Mouse (Mus musculus) cerebellum, postnatal 14 days (tissue): ENCODE measurements around the gene Sbno1.

Experiments
- DNase-seq, 2 experiments: peaks; one replicate each; pipeline ENCODE4 v3.0.0; 2021; ENCODE audit warnings: mixed read lengths in 2 of 2

Sbno1 gene

GRCm38 (mm10) chr5:124442628-124443027, 16.8 kb upstream of the Sbno1 start:
- no peak for DNase-seq

- DNase-seq, result peak in 1 of 2 experiments; percentile 80
These were observed 14.4 kb upstream of the Sbno1 start for GRCm38 (mm10) chr5:124440094-124440701.

GRCm38 (mm10) chr5:124439447-124440093, 13.8 kb upstream of the Sbno1 start, which contains the start of gene Kmt5a:
Gene Kmt5a (plus strand): TSS chr5:124439930.
- DNase-seq, result peak; percentile 99

GRCm38 (mm10) chr5:124438746-124439145, 12.9 kb upstream of the Sbno1 start:
- DNase-seq, result no peak

GRCm38 (mm10) chr5:124438229-124438628, 12.4 kb upstream of the Sbno1 start:
- peak in 1 of 2 experiments; percentile 14 for DNase-seq

- no peak for DNase-seq
These were observed 7.2 kb upstream of the Sbno1 start for GRCm38 (mm10) chr5:124433048-124433447.

- peak; percentile 83 to 84 for DNase-seq
These were observed 6.7 kb upstream of the Sbno1 start for GRCm38 (mm10) chr5:124432398-124433012.

GRCm38 (mm10) chr5:124426475-124427071, 772 bp upstream of the Sbno1 start:
- DNase-seq, result peak; percentile 12 to 23

GRCm38 (mm10) chr5:124424723-124425411, 934 bp downstream of the Sbno1 start:
- DNase-seq, result no peak

GRCm38 (mm10) chr5:124424200-124424722, 1.5 kb downstream of the Sbno1 start:
- DNase-seq, result no peak

GRCm38 (mm10) chr5:124421786-124422185, 4.0 kb downstream of the Sbno1 start:
- DNase-seq, result no peak

GRCm38 (mm10) chr5:124418903-124419302, 6.9 kb downstream of the Sbno1 start:
- DNase-seq, result no peak

- no peak for DNase-seq
These were observed 13.6 kb downstream of the Sbno1 start for GRCm38 (mm10) chr5:124412163-124412562.

GRCm38 (mm10) chr5:124410808-124411207, 15.0 kb downstream of the Sbno1 start:
- DNase-seq, result peak in 1 of 2 experiments; percentile 17

- no peak for DNase-seq
These were observed 32.1 kb downstream of the Sbno1 start for GRCm38 (mm10) chr5:124393726-124394125.

- no peak for DNase-seq
These were observed 33.4 kb downstream of the Sbno1 start for GRCm38 (mm10) chr5:124392412-124392811.

- DNase-seq, result peak; percentile 8 to 12
These were observed 37.9 kb downstream of the Sbno1 start for GRCm38 (mm10) chr5:124387932-124388331.

- DNase-seq, result no peak
These were observed 45.7 kb downstream of the Sbno1 start for GRCm38 (mm10) chr5:124380121-124380520.

- DNase-seq, result no peak
These were observed 48.7 kb downstream of the Sbno1 start for GRCm38 (mm10) chr5:124377149-124377548.

GRCm38 (mm10) chr5:124376401-124376800, 49.4 kb downstream of the Sbno1 start:
- no peak for DNase-seq

- no peak for DNase-seq
These were observed 51.5 kb downstream of the Sbno1 start for GRCm38 (mm10) chr5:124374298-124374697.

GRCm38 (mm10) chr5:124366721-124367120, 59.1 kb downstream of the Sbno1 start:
- DNase-seq, result no peak

- DNase-seq, result no peak
These were observed 60.0 kb downstream of the Sbno1 start for GRCm38 (mm10) chr5:124365754-124366153.
